Mouse (Mus musculus) heart, postnatal 0 days (tissue): ENCODE measurements around the gene Mcm6.

Experiments used
- CTCF ChIP-seq: IDR thresholded peaks from 2 replicates; pipeline ENCODE4 v1.5.1; 2016; ENCODE audit warnings: antibody characterized with exemption, control low read depth, low read depth
- EP300 ChIP-seq: IDR thresholded peaks from 2 replicates; pipeline ENCODE4 v1.6.1; 2016; ENCODE audit warnings: antibody characterized with exemption, low read depth

- no peak for TF ChIP-seq CTCF
- no peak for TF ChIP-seq EP300
Observed at GRCm38 (mm10) chr1:128327165-128327564, 32.3 kb downstream of the Mcm6 start.
